Mouse (Mus musculus) heart, postnatal 0 days (tissue): ENCODE data around the gene Ssh2.

Experiments used
- CTCF ChIP-seq: IDR thresholded peaks from 2 replicates; pipeline ENCODE4 v1.5.1; 2016; ENCODE audit warnings: antibody characterized with exemption, control low read depth, low read depth
- EP300 ChIP-seq: IDR thresholded peaks from 2 replicates; pipeline ENCODE4 v1.6.1; 2016; ENCODE audit warnings: antibody characterized with exemption, low read depth

DNA sequence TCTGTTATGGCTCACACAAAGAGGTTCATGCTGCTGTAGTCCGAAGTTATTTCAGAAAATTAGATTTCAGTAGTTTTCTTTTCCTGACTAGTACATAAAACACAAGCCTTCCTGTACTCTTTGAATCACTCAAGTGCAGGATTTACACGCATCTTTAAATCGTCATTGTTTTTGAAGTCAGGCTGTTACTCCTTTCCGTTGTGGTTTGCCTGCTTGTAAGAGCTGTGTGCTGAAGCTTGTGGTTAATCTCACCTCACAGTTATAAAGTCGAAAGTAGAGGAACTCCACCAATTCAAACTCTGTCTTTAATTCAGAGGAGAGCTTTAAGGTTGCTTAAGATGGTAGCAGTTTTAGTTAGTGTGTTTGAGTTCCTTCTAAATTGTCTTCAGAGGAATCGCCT is 132.9 kb downstream of the Ssh2 start:
- TF ChIP-seq CTCF = no peak
- TF ChIP-seq EP300 = no peak
